Comparison of ENCODE assay signal across 9 mouse cellular contexts in the genomic region with DNA sequence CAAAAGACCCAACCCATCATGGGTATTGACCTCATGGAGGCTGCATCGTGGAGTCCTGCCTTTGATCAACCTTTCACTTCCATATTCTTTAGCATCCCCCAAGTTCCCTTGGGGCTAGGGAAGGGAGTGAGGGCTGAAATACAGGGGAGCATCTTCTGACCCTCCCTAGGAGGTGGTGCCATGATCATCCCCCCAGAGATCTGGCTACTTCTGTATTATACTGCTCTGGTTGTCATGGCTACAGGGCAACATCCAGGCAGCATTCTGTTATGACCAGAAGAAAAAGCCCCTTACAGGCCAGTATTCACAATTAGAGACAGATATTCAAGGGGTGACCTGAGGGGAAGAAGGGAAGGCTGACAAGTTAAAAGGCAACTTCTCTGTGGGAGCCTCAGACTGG. TPM values are rescaled to one million over a fixed set of nuclear protein-coding genes. Genes with fewer than 3 reads are reported as not detected.
"Had no signal": no experiment of that assay in that cellular context is flagged by ENCODE, and none has a peak within 500 bp of the region (broad histone marks: within the 10 kb centered on the region; RNA-seq: fewer than 3 reads in every experiment).

No protein-coding gene starts in this region.

- H3K27ac ChIP-seq: left cerebral cortex, adult 2 months; limb, embryonic 12.5 days; liver, embryonic 13.5 days; lung, embryonic 15.5 days; macrophage; midbrain, embryonic 13.5 days; stomach, postnatal 0 days had no signal

- H3K36me3 ChIP-seq: limb, embryonic 12.5 days; liver, embryonic 13.5 days; lung, embryonic 15.5 days; midbrain, embryonic 13.5 days had no signal

- ATAC-seq: intestine, postnatal 0 days; liver, postnatal 0 days had no signal

- H3K9ac ChIP-seq: liver, embryonic 13.5 days; liver, postnatal 0 days; lung, embryonic 15.5 days; midbrain, embryonic 13.5 days had no signal

- H3K27me3 ChIP-seq: liver, embryonic 13.5 days had no signal

- H3K4me2 ChIP-seq: liver, embryonic 13.5 days had no signal

- H3K9me3 ChIP-seq: limb, embryonic 12.5 days; liver, embryonic 13.5 days; lung, embryonic 15.5 days; midbrain, embryonic 13.5 days had no signal

- H3K4me1 ChIP-seq: liver, embryonic 13.5 days had no signal

- H3K4me3 ChIP-seq: left cerebral cortex, adult 2 months; limb, embryonic 12.5 days; liver, embryonic 13.5 days; lung, embryonic 15.5 days; midbrain, embryonic 13.5 days had no signal

RNA-seq across cellular contexts. Expression of gene Nnmt, which starts 14.3 kb away (rescaled TPM):
- polyA plus RNA-seq: macrophage had no signal
